Mouse (Mus musculus) cerebellum, postnatal 25 days (tissue): ENCODE measurements around the gene Ldhb.

Experiments
- DNase-seq, 2 experiments: peaks; one replicate each; pipeline ENCODE4 v3.0.0; 2021; ENCODE audit warnings: mixed read lengths in 2 of 2

Ldhb gene

DNA sequence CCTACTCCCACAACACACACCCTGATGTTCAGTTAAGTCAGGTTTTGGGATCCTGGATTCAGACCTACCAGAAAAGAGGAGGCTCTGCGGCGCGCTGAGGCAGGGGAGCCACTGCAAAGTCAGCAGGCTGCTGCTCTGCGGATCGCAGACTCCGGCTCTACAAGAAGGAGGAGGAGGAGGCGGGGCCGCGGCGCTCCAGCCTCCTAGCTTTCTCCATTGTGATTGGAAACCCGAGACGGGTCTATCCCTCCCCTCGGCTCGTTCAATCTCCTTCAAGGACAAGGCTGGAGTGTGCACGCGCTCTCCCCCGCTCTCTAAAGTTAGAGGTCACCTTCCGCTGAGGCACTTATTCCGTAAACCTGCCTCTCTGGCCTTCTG is at the start of gene Ldhb:
TSS of gene Ldhb (minus strand) at position 173 of the 378 bp plus-strand sequence.
- peak; percentile 87 to 92 for DNase-seq

DNA sequence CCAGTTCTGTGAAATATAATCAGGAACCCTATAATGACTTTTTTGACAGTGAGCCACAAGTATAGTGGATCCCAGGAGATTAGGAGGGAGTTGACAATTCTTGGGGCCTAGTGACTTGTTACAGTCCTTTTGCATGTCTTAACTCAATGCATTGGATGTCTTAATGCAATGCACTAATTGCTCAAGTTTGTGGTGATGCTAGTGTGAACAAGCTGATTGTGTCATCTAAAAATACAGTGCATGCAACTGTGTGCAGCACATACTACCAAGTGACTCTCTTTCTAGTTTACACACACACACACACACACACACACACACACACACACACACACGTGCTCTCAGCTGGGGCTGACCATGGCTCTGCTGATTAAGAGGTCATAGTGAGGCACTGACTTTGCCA is 48.2 kb upstream of the Ldhb start:
- DNase-seq, result no peak

DNA sequence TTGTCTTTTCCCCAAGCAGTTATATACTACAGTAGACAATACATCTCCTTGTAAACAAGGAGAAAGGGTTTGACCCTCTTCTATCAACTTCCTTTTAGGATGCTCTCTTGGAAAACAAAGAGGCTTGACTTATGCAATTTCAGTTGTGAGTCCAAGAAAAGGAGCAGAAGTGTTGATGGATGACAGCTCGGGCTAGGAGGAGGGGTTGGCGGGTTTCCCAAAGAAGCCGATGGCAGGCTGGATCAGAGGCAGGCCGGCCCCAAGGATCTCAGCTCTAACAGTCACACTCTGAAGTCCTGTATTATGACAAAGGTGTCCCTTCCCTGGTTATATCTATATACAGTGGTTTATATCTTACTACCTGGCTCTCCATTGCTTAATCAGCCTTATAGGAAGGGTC is 43.7 kb upstream of the Ldhb start:
- peak in 1 of 2 experiments; percentile 20 for DNase-seq

DNA sequence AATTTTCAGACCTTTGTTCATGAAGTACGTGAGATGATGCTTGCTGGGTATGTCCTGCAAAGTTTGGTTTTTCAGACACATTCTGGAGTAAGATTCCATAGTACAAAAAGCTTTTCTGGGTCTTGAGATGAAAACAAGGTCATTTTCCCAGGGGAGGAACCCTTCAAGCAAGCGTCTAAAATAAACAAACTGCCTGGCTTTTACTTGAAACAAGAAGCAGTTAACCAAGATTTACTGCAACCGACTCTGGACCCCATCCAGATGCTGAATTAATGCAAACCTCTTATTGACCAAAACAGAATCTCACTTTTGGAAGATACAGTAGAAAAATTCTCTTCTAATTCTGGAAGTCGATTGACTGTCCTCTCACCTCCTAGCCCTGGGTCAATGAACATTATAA is 43.1 kb upstream of the Ldhb start:
- DNase-seq, result no peak

DNA sequence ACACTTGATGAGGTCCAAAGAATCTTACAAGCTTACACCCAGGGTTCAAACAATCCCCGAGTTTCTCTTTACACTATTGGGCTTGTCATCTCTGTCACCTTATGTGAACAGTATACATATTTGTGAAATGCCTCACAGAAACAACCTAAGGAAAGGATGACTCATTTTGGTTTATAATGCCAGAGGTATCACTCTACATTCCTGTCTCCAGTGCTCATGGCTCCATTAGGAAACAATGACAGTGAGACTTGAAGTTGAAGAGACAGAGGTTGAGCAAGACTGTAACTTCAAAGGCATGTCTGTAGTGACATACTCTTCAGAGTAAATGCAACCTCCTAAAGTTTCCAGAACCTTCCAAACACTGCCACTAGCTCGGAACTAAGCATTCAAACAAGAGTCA is 40.6 kb upstream of the Ldhb start:
- no peak for DNase-seq

DNA sequence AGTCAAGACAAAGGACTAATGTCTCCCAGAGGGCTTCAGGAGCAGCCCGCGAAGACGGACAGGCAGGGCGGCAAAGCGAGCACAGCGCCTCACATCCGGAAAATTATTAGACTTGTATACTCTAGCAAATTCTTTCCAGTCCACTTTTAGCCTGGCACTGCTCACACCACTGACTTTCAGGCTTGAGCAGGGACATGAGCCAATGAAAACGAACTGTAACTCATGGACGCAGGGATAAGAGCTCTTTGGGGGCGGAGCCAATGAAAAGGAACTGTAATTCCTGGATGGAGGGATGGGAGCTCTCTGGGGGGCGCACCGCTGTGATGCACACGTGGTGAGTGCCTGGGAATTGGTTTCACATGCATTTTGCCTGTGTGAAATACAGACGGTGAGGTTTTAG is 37.4 kb upstream of the Ldhb start:
- DNase-seq, result no peak

DNA sequence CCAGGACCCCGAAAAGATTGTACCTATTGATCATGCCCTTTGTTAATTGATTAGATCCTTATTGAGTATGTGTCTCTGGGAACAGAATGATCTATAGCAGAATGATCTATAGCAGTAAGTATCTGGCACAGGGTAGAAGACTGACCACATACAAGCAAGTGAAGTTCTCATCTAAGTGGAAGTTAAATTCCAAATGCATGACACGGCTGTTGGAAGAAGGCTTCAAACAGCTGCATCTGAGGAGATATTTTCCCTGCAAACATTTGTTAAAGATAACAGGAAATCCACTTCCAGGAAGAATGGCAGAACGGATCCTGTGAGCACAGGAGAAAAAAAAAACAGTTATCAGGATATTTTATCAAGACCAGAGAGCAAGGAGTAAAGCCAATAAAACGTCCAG is 35.9 kb upstream of the Ldhb start:
- DNase-seq, result no peak

DNA sequence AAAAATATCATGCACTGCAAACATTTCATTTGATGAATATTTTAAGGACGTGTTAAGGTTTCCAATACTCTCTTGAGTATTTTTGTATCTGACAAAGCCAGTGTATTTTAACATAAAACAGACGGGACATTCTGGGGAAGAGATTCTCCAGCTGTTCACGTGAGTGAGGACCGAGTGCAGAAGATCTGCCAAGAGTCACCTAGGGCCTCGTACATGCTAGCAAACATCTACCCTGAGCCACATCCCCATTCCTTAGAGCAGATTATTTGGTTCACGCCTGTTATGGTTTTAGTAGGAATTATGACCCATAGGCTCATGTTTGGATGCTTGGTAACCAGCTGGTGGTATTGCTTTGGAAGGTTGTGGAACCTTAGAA is 35.0 kb upstream of the Ldhb start:
- no peak for DNase-seq

DNA sequence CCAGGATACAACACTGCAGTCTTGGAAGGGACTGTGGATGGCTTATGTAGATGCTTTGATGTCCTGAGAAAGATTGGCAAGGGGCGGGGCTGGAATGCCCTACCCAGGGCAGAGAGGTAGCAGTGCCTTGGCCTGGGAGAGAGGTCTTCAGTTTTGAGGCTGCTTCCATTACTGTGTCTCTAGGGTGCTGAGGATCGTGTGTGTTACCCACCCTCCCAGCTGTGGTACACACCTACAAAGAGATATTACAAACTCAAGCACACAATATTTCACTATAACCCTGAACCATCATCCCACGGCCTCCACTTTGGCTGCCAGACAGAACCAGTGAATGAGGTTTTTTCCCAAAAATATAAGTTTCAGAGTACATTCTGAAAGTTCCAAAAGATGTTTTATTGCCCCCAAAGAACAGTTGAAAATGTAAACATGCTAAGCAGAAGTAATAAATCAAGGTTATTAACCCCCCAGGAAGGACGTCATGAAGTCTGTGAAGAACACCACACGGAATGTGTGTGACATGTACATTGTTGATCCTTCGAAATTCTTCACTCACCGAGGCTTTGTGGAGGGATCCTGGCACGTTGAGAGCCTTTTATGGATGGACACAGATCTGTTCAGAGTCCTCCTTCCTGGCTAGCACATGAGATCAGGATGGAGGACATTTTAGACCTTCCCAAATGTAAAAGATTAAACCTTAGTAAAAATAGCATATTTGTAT is 34.5 kb upstream of the Ldhb start:
- DNase-seq, result no peak

DNA sequence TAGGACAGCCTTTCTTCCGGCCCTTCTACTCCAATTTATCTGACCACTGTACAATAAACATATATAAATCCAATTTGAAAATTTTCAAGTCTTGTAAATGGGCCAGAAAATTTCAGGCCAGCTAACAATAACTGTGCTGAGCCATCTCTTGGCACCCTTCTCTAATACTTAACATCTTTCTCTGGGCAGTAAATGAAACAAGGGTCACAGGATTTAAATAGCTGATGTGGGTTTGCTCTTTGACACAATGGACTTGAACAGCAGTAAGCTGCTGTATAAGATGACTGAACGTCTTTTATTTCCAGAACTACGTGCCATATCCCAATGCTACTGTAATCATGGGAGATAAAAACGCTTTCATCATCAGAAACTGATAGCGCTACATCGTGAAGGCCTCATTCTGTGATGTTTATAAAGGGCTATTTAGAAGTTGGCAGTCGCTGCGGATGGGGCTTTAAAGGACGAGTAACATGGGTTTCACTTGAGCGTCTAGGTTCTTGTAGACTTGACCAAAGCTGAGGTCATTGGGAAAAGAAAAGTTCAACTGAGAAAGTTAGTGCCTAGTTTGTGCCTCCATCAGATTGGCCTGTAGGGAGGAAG is 32.9 kb upstream of the Ldhb start:
- DNase-seq, result no peak

DNA sequence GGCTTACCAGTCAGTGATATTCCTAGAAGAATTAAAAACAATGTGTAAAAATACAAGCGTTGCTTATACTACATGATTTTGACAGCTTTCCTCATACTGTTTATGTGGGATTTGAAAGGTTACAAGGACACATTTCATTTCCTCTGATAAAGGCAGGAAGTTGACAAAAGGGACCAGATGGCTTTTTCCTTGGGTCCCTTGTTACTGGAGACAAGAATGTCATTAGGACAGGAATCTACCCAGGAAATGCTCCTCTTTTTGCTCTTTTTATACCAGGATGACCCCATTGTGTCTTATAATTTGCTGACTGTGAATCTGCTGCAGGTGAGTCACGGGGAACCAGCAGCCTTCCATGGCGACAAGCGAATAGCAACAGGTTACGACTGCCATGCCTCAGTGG is 32.4 kb upstream of the Ldhb start:
- no peak for DNase-seq

DNA sequence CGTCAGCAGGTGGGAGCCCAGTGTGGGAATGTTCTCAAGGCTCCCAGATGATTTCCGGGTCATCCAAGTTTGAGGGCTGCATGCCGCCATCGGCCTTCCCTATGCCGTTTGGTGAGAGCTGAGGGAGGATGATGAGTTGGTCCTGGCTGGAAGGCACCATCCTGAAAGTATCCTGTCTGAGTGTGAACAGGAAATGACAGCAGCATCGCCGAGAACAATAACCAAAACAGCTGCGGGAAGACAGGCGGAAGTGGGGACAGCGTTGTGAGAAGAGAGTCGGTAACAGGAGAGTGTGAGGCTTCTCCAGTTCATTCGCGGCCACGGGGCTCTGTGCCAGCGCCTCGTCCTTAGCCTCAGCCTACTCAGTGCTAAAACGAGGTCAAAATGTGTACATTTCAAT is 30.7 kb upstream of the Ldhb start:
- DNase-seq, result peak in 1 of 2 experiments; percentile 24

DNA sequence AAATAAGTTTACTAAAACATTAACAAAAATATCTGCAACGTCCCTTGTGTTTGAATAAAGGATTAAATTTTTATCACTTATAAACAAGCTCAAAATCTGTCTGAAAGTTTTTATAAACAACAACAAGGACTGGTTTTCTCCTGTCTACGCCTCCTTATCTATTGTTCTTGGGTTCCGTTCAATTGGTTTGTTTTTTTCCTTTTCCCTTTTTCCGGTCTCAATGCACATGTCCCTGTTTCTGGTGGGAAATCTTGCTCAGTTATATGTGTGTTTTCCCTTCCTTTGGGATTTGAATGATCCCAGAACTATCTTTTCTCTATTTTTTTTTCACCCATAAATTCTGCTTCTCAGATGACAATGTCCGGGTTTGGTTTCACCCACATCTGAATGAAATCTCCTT is 25.7 kb upstream of the Ldhb start:
- DNase-seq, result no peak

DNA sequence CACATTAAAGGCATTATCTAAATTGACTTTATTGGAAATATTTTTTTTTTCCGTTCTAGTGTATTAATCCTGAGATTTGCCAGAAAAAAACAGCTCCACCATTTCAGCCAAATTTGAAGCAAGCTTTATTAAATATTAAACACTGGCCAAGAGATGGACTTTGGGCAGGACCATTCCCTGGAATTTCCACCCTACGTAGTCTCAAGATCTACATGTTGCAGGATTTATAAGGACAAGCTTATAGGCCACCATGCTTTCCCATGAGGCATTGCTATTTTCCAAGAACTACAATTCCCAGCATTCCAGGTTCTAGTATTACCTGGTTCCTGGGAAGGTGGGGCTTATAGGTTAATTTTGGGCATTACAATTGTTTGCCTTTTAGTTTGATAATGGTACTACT is 24.9 kb upstream of the Ldhb start:
- no peak for DNase-seq

DNA sequence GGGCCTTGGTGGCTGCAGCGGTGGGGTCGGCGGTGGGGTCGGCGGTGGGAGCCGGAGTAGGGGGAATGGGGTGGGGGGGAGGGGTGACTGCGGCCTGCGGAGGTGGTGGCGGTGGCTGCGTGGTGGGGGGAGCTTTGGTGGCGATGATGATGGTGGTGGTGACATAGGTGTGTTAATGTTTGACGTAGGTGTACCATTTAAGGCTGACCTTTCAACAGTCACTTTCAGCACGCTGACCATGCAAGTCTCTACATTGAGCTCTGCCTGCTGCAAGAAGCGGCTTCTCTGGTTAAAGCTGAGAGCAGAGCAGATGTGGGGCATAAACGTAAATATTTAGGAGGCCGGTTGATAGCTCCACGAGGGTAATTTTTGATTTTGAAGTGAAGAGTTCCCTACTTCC is 24.4 kb upstream of the Ldhb start:
- no peak for DNase-seq

DNA sequence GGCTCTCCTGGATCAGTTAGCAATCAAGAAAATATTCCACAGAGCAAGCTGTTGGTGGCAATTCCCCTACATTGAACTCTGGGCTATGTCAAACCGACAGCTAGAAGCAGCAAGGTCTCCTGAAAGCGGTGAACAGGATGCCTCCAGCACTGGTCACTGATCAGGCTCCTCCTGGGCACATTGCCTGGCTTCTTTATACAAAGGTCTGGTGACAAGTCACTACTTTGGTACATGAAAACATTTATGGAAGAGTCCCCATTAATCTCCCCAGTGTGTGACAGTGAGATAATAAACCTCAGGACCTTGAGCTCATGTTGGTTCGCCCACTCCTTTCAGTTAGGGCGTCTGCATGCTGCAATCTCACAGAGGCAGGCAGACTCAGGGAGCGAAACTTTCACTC is 22.6 kb upstream of the Ldhb start:
- no peak for DNase-seq

DNA sequence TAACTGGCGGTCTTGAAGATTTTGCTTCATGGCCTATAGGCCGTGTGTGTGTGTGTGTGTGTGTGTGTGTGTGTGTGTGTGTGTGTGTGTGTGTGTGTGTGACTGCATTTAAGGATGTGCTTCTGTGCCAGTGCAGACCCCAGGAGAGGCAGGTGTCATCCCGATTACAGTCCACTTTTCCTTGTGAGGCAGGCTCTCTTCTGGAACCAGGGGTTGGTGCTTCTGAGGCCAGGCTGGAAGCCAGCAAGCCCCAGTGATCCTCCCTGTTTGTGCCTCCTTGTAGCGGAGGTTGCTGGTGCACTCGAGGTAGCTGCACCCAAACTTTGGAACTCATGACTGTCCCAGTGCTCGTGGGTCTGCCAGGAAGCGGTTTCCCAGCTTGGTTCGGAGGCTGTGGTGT is 21.9 kb upstream of the Ldhb start:
- no peak for DNase-seq

DNA sequence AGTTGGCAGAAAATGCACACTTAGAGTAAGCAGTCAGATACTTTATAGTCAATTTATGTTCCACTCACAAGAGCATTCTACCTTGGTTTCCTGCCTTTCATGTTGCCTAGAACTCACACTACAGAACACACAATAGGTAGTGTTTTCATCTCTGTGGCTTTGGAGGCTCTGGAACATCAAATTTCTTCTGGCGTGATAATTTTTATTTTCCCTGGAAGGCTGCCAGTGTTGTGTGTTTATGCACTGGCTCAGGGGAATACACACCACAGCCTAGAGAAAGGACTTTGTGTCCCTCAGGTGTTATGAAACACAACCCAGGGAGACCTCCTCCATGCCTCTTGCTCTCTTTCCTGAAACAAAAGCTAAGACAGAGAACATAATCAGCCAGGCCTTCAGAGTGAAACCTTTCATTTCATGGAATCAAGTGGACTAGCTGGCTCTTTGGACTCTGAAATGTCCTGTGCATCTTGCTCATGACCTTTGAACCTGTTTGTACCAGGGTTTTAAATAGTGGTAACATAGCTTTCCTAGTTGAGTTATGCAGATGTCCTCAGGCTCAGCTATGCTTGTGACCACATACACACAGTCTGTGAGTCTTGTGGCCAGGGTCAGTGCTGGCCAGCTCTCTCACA is 20.3 kb upstream of the Ldhb start:
- DNase-seq, result no peak

DNA sequence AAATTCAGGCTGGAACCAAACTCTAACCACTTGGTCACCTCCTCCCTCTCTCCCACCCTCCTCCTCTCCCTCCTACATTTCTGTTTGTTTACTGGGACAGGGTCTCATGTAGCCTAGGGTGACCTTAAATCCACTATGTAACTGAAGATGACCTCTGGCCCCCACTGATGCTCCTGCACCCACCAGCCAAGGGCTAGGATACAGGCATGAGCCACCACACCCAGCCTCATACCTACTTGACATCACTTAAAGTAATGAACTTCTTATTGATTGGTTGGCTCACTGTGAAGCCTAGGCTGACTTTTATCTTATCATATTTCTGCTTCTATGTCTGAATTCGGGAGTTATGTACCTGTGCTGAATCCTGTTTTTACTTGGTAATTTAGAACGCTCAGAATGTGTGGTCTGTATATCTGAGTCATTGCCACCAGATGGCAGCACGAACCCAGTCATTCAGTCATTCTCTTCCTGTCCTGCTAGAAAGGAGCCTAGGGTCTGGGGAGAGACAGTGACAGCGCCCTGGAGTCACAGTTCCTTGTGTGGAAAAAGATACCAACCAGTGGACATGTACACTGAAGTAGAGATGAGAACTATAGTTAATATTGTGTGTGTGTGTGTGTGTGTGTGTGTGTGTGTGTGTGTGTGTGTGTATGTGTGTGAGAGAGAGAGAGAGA is 17.0 kb upstream of the Ldhb start:
- DNase-seq, result peak; percentile 70 to 75

DNA sequence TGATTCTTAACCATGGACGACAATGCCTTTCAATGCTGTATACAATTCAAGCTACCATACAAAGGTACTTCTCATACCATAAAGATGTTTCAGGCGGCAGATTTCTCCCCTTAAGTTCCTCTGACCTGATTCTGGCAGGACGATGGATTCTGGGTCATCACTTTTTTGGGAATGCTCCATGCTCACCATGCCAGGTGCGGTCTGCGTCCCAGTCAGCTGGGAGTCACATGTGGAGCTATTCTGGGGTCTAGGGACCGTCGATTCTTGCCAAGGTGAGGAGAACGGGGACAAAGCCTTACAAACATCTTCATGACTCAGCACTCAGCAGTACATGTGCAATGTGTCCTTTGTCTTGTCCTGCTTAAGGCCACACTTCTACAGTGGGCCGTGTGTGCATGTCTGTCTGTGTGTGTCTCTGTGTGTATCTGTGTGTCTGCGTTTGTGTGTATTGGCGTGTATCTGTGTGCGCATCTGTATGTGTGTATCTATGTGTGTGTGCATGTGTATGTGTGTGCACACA is 13.9 kb upstream of the Ldhb start:
- no peak for DNase-seq

DNA sequence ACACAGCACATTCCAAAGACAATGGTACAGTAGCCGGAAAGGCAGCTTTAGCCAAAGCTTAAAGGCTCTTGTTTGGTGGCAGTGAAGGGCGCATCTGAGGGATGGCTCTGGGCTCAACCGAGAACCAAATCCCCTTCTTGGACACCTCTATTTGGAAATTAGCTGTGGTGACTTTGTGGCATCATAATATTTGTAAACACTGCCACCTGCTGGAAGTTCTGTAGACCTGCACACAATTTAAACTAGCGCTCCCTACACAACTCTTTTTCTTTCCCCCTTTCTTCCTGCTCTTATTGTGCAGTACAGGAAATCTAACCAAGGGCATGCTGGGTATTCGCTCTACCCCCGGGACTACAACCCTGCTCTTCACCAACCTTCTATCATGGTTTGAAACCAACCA is 11.4 kb upstream of the Ldhb start:
- DNase-seq, result peak; percentile 23 to 24

DNA sequence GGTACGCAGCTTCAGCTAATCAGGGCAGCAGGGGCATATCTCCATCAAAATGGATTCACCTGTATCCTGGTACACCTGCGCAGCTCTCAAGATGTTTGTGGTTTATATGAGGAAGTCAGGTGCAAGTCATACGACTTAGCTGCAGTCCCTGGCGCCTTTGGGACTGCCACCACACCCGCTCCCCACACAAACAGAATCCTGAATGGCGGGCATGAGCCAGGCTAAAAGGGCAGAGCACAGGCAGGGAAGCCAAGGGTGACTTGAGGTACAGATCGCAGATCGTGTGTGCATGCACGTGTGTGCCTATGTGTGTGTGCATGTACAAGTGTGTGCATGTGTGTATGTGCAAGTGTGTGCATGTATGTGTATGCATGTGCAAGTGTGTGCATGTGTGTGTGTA is 7.6 kb upstream of the Ldhb start:
- peak in 1 of 2 experiments; percentile 2 for DNase-seq

DNA sequence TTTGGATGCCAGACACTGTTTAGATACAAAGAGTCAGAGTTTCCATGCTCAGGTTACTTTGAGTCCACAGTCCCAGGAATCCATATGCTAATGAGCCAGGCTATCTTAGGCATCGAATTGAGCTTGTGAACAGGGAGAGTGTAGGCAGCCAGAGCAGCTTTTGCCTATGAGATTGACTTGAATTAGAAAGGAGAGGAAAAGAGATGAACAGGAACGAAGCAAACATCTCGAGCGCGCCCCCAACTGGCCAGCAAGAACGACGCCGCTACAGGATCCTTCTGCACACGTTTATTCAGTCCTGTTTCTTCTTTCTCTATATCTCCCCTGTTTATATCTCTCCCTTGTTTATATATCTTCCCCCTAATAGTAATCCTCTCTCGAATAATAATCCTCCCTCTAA is 7.2 kb upstream of the Ldhb start:
- peak; percentile 57 to 75 for DNase-seq

DNA sequence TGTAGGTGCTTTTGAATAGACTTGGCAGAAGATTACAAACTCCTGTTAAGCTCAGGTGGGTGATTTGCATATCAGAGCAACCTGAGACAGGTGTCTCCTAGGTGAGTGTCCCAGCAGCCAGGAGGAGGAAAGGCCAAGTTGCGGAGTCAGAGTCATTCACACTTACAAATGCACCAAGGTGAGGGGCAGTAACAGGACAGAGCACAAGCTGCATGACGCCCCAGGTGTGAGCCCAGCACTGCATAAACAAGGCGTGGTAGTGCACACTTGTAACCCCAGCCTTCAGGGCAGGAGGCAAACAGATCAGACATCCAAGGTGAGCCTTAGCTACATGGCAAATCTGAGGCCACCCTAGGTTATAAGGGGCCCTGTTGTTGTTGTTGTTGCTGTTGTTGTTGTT is 5.1 kb upstream of the Ldhb start:
- no peak for DNase-seq
